Mouse (Mus musculus) CD4-positive, CD25-positive, alpha-beta regulatory T cell, adult 9 weeks (primary cell): ENCODE results near the gene Cst9. TPM values are rescaled to one million over a fixed set of nuclear protein-coding genes. Genes with fewer than 3 reads are reported as not detected.

Experiments used
- polyA plus RNA-seq: library from polyadenylated mRNA; unstranded; fragments of 100-300 nt; shearing (Covaris generic); gene quantifications from one replicate; pipeline ENCODE4 v1.2.1, GENCODE M21; 2017

The Cst9 gene
- polyA plus RNA-seq, result not detected

DNA sequence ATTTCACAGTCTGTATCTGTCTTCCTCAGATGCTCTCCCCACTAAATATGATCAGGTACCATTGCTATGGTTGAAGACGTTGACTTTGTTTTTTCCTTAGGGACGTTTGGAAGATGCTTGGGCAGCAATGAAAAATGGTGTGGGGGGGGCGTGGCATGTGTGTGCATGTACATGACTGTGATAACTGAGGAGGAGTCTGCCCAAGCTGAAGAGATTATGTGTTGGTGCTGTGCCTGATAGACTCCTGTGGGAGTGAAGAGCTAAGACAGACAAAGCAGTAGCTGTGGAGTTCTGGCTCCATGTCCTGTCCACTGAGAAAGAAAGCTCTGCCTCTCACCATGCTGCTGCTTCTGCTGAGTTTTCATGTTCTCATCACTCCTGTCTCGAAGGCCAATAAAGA is at the start of gene Cst9:
TSS of gene Cst9 (plus strand) at position 236 of the 400 bp plus-strand sequence.

GRCm38 (mm10) chr2:148789142-148789541 is 45.8 kb upstream of the Cst9 start, which contains the start of gene Cst12:
Cst12 (plus strand) TSS chr2:148789361.

GRCm38 (mm10) chr2:148798485-148798884 is 36.5 kb upstream of the Cst9 start, which contains the start of gene Cst8:
Cst8 (plus strand) TSS chr2:148798785.

GRCm38 (mm10) chr2:148819909-148820308 is 15.0 kb upstream of the Cst9 start, which contains the start of gene Cst13:
Cst13 (plus strand) TSS chr2:148820081.

DNA sequence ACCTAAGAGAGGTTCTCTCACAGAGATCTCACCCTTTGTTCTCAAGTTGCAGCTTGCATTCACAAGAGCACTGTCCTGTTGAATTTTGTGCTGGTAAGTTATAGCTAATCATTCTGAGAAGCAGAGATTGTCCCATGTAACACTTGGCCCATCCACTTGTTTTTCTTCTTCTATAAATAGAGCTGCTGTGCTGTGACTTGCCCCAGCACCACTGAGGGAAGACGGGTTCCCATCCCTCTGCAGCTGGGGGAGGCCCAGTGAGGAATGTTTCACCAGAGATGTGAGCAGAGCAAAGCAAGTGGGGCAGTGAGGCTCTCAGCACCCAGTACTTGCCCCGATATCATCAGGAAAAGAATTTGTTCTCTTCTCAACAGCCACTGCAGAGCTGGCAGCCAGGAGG is 30.0 kb downstream of the Cst9 start, which contains the start of gene 9230104L09Rik:
TSS of gene 9230104L09Rik (minus strand) at position 73 of the 400 bp plus-strand sequence.

GRCm38 (mm10) chr2:148875335-148875811 is 40.4 kb downstream of the Cst9 start, which contains the start of gene Cst3:
Cst3 (minus strand) TSS chr2:148875692.

Other genes starting within 250 kb of the Cst9 start
- gene Nxt1, start 162.5 kb upstream of the Cst9 start, polyA plus RNA-seq, result 76.0 TPM
- 19.7 TPM for gene Gzf1, start 154.1 kb upstream of the Cst9 start, polyA plus RNA-seq
- 2.0 TPM for gene Napb, start 102.7 kb upstream of the Cst9 start, polyA plus RNA-seq
- not detected for gene Cstl1, start 84.8 kb upstream of the Cst9 start, polyA plus RNA-seq
- gene Cst11, start 63.6 kb upstream of the Cst9 start, polyA plus RNA-seq, result not detected
- gene 8030411F24Rik, start 53.1 kb upstream of the Cst9 start, polyA plus RNA-seq, result not detected
- not detected for gene Cst12, start 45.8 kb upstream of the Cst9 start, polyA plus RNA-seq
- not detected for gene Cst8, start 36.4 kb upstream of the Cst9 start, polyA plus RNA-seq
- gene Cst13, start 15.1 kb upstream of the Cst9 start, polyA plus RNA-seq, result not detected
- gene 9230104L09Rik, start 29.9 kb downstream of the Cst9 start, polyA plus RNA-seq, result not detected
- 169 TPM for gene Cst3, start 40.5 kb downstream of the Cst9 start, polyA plus RNA-seq
- not detected for gene Gm1330, start 168.1 kb downstream of the Cst9 start, polyA plus RNA-seq
- not detected for gene Gm10750, start 182.1 kb downstream of the Cst9 start, polyA plus RNA-seq